Mouse (Mus musculus): ENCODE results near the gene Vps13c.

DNA sequence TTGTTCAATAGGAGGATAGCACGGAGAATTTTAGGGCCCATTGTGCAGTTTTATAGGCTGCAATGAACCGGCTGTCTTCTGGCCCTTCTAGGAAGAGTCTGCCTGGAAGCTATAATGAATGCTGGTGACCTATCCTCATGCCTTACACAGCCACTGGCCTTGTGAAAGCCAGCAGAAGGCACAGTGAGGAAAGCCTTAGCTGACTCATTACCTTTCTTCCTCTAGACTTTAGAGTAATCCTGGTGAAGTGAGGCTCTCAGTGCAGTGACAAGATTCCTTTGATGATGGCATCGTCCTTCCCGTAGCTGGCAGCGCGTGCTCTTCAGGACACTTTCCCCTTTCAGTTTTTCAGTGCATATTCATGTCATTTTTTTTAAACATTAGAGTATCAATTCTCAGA lies 27.2 kb downstream of the Vps13c start:
- TF ChIP-seq POLR2A (IDR thresholded peaks at IDR 0.05; ENCODE audit: borderline replicate concordance, low read depth, low read length) (no peak), CTCF (IDR thresholded peaks at IDR 0.05; ENCODE audit: low read depth, low read length) (no peak)

Measured in bone marrow macrophage, adult 2 months (primary cell).